Mouse (Mus musculus) liver, embryonic 14.5 days (tissue): ENCODE measurements around the gene Nt5c. TPM values are rescaled to one million over a fixed set of nuclear protein-coding genes. Genes with fewer than 3 reads are reported as not detected.
A peak's percentile ranks its signal among the peaks of the same experiment; 100 is the strongest.

Experiments used
- ATAC-seq: fragments of 200-750 bp; cut with Nextera tagmentation; 2 replicates; pipeline ENCODE4 v1.8.0; 2017; ENCODE audit warnings: moderate number of reproducible peaks, mild to moderate bottlenecking, moderate library complexity; ENCODE audit not compliant: insufficient read depth
- DNase-seq, 3 experiments: peaks; one replicate each; pipeline ENCODE4 v3.0.0-alpha.2; 2012 to 2013; ENCODE audit warnings: low read depth in 3 of 3, low spot score in 3 of 3
- H3K27ac ChIP-seq: fragments of 300-500 bp; sonication (generic); 2 replicates; pipeline ENCODE4 v1.5.1; 2014; ENCODE audit warnings: moderate library complexity, mild to moderate bottlenecking, control low read depth, inconsistent platforms
- H3K27me3 ChIP-seq: fragments of 300-500 bp; sonication (generic); 2 replicates; pipeline ENCODE4 v1.6.1; 2014; ENCODE audit warnings: mild to moderate bottlenecking, low read length, moderate library complexity; ENCODE audit not compliant: control insufficient read depth, insufficient read depth
- H3K36me3 ChIP-seq: fragments of 300-500 bp; sonication (generic); replicated peaks from 2 replicates; pipeline ENCODE4 v1.6.1; 2014; ENCODE audit warnings: low read depth; ENCODE audit not compliant: control insufficient read depth, insufficient read depth
- H3K4me1 ChIP-seq, 2 experiments: fragments of 200-500 bp in 1 of 2; fragments of 300-500 bp in 1 of 2; sonication (generic) in 1 of 2; replicated peaks; 2 replicates each; pipeline ENCODE4 v1.6.1; 2012 to 2014; ENCODE audit warnings: antibody characterized with exemption in 1 of 2, inconsistent platforms in 1 of 2, low read length in 1 of 2; ENCODE audit not compliant: control insufficient read depth in 2 of 2, insufficient read depth in 2 of 2
- H3K4me2 ChIP-seq: fragments of 300-500 bp; sonication (generic); 2 replicates; pipeline ENCODE4 v1.6.1; 2014; ENCODE audit warnings: low read depth, mild to moderate bottlenecking, control low read depth, moderate library complexity
- H3K4me3 ChIP-seq, 2 experiments: fragments of 200-500 bp in 1 of 2; fragments of 300-500 bp in 1 of 2; sonication (generic) in 1 of 2; 2 replicates each; pipeline ENCODE4 v1.5.1; 2012 to 2014; ENCODE audit warnings: low read depth in 2 of 2, low read length in 2 of 2, mild to moderate bottlenecking in 2 of 2, control low read depth in 1 of 2, inconsistent platforms in 1 of 2, moderate library complexity in 1 of 2; ENCODE audit not compliant: insufficient read depth in 1 of 2
- H3K9ac ChIP-seq: fragments of 300-500 bp; sonication (generic); replicated peaks from 2 replicates; pipeline ENCODE4 v1.6.1; 2014; ENCODE audit warnings: mild to moderate bottlenecking, control low read depth, moderate library complexity
- H3K9me3 ChIP-seq: fragments of 300-500 bp; sonication (generic); 2 replicates; pipeline ENCODE4 v1.6.1; 2016; ENCODE audit warnings: low read length, mixed read lengths; ENCODE audit not compliant: control insufficient read depth
- CTCF ChIP-seq: IDR thresholded peaks from 2 replicates; pipeline ENCODE4 v1.5.1; 2016; ENCODE audit warnings: antibody characterized with exemption, low read depth, control low read depth
- EP300 ChIP-seq: IDR thresholded peaks from 2 replicates; pipeline ENCODE4 v1.6.1; 2016; ENCODE audit warnings: antibody characterized with exemption, low read depth
- WGBS: fragments of 180-500 bp; shearing (Covaris S2); extraction: QIAGEN DNeasy Blood & Tissue Kit; methylation state at CpG from one replicate; pipeline ENCODE4 v1.1.7; 2014; ENCODE audit not compliant: insufficient replicate concordance; 5-methylcytosine and 5-hydroxymethylcytosine counted together
- polyA plus RNA-seq, 2 experiments: library from polyadenylated mRNA; depleted of rRNA in 1 of 2; stranded (reverse) in 1 of 2; unstranded in 1 of 2; fragments of >200 nt; fragmentation: Nextera tagmentation in 1 of 2; extraction: Ambion mirVana in 1 of 2; gene quantifications; 2 replicates each; pipeline versions ENCODE4 v1.2.1 to v1.2.3; 2012 to 2014

Nt5c gene
- polyA plus RNA-seq, 2 experiments = 31.9 to 50.7 TPM

GRCm38 (mm10) chr11:115462243-115462891, 29.3 kb downstream of the Nt5c start, which contains the start of gene Slc16a5:
Gene Slc16a5, plus strand, starts transcription at chr11:115462474.
- no peaks in the 10 kb centered on the region for H3K4me1 ChIP-seq
- H3K4me3 ChIP-seq = no peak within 1 kb of the TSS
- H3K9ac ChIP-seq = no peak within 1 kb of the TSS
- 56% methylated on average over 16 of the region's 16 CpGs for WGBS
- DNase-seq = no peak
- no peaks in the 10 kb centered on the region for H3K36me3 ChIP-seq
- H3K27ac ChIP-seq = no peak within 1 kb of the TSS
- ATAC-seq = no peak
- no peaks in the 10 kb centered on the region; the same call in 1 of the 2 replicates for H3K27me3 ChIP-seq
- TF ChIP-seq CTCF (no peak), EP300 (no peak)
- no peaks in the 10 kb centered on the region for H3K9me3 ChIP-seq
- H3K4me2 ChIP-seq = no peak within 1 kb of the TSS

GRCm38 (mm10) chr11:115461846-115462242, 29.8 kb downstream of the Nt5c start:
- H3K27me3 ChIP-seq = no peaks in the 10 kb centered on the region; the same call in 1 of the 2 replicates
- TF ChIP-seq EP300 = no peak
- no peak overlapping the region for H3K4me2 ChIP-seq
- H3K36me3 ChIP-seq = no peaks in the 10 kb centered on the region
- WGBS = 59% methylated on average over 5 of the region's 5 CpGs
- no peaks in the 10 kb centered on the region for H3K4me1 ChIP-seq
- H3K27ac ChIP-seq = no peak overlapping the region
- ATAC-seq = no peak
- no peak for DNase-seq
- H3K9ac ChIP-seq = no peak overlapping the region
- H3K9me3 ChIP-seq = no peaks in the 10 kb centered on the region
- no peak overlapping the region for H3K4me3 ChIP-seq

GRCm38 (mm10) chr11:115460976-115461375, 30.7 kb downstream of the Nt5c start:
- WGBS = 21% methylated on average over 8 of the region's 8 CpGs
- ATAC-seq (no peak), DNase-seq (no peak)
- no peak for TF ChIP-seq EP300
- TF ChIP-seq CTCF = no peak
- no peaks in the 10 kb centered on the region for H3K9me3 ChIP-seq
- H3K4me2 ChIP-seq = no peak overlapping the region
- no peak overlapping the region for H3K27ac ChIP-seq
- no peak overlapping the region for H3K4me3 ChIP-seq
- no peak overlapping the region for H3K9ac ChIP-seq
- no peaks in the 10 kb centered on the region for H3K4me1 ChIP-seq
- H3K36me3 ChIP-seq = no peaks in the 10 kb centered on the region
- no peaks in the 10 kb centered on the region; the same call in 1 of the 2 replicates for H3K27me3 ChIP-seq

- WGBS = 37% methylated on average over 6 of the region's 6 CpGs
- no peak overlapping the region for H3K4me3 ChIP-seq
- TF ChIP-seq CTCF = no peak
- TF ChIP-seq EP300 = no peak
- H3K27me3 ChIP-seq = no peaks in the 10 kb centered on the region; the same call in 1 of the 2 replicates
- H3K4me2 ChIP-seq = no peak overlapping the region
- ATAC-seq = 0 out of 2 replicates have a peak, but pooled peaks have one; percentile 23
- no peak overlapping the region for H3K27ac ChIP-seq
- H3K4me1 ChIP-seq = no peaks in the 10 kb centered on the region
- no peaks in the 10 kb centered on the region for H3K36me3 ChIP-seq
- H3K9ac ChIP-seq = no peak overlapping the region
- no peak for DNase-seq
- no peaks in the 10 kb centered on the region for H3K9me3 ChIP-seq
Observed at GRCm38 (mm10) chr11:115457405-115457804, 34.3 kb downstream of the Nt5c start.

- H3K27ac ChIP-seq = no peak overlapping the region
- H3K36me3 ChIP-seq = no peaks in the 10 kb centered on the region
- TF ChIP-seq EP300 (no peak), CTCF (no peak)
- DNase-seq (no peak), ATAC-seq (no peak)
- H3K27me3 ChIP-seq = no peaks in the 10 kb centered on the region; the same call in 1 of the 2 replicates
- no peak overlapping the region for H3K9ac ChIP-seq
- H3K4me2 ChIP-seq = no peak overlapping the region
- no peaks in the 10 kb centered on the region for H3K4me1 ChIP-seq
- WGBS = 69% methylated on average over 5 of the region's 5 CpGs
- no peak overlapping the region for H3K4me3 ChIP-seq
- no peaks in the 10 kb centered on the region for H3K9me3 ChIP-seq
Observed at GRCm38 (mm10) chr11:115456182-115456581, 35.5 kb downstream of the Nt5c start.
